Mouse (Mus musculus) kidney, postnatal 14 days (tissue): Measurements from ENCODE around the gene Mylpf.
"Not testable (repeated sequence)": the region's sequence is repeated elsewhere in the genome, so short reads cannot be mapped to it uniquely, and the experiment has no call there.

Experiments used
- DNase-seq: peaks from one replicate; pipeline ENCODE4 v3.0.0; 2022; ENCODE audit warnings: mixed read lengths

Mylpf gene

GRCm38 (mm10) chr7:127228615-127229303, 20.1 kb downstream of the Mylpf start:
- DNase-seq, result peak; percentile 83

GRCm38 (mm10) chr7:127231376-127231775, 22.7 kb downstream of the Mylpf start:
- DNase-seq, result no peak

- no peak for DNase-seq
Observed at GRCm38 (mm10) chr7:127231826-127232621, 23.3 kb downstream of the Mylpf start.

- peak; percentile 91 for DNase-seq
Observed at GRCm38 (mm10) chr7:127232622-127233367, 24.1 kb downstream of the Mylpf start, which contains the start of the genes Zfp553 and Sept1. Zfp553 (plus strand) TSS chr7:127233061. Sept1 (minus strand) TSS chr7:127233130.

GRCm38 (mm10) chr7:127233368-127233749, 24.7 kb downstream of the Mylpf start:
- no peak for DNase-seq

- no peak for DNase-seq
Observed at GRCm38 (mm10) chr7:127233765-127234164, 25.1 kb downstream of the Mylpf start.

- no peak for DNase-seq
Observed at GRCm38 (mm10) chr7:127234777-127235176, 26.1 kb downstream of the Mylpf start.

- DNase-seq, result no peak
Observed at GRCm38 (mm10) chr7:127243361-127243867, 34.7 kb downstream of the Mylpf start.

GRCm38 (mm10) chr7:127243870-127244657, 35.4 kb downstream of the Mylpf start, which contains the start of gene Zfp771:
Zfp771 (plus strand) TSS chr7:127244274.
- DNase-seq, result peak; percentile 98

- DNase-seq, result no peak
Observed at GRCm38 (mm10) chr7:127244658-127245510, 36.2 kb downstream of the Mylpf start.

GRCm38 (mm10) chr7:127250511-127250910, 41.8 kb downstream of the Mylpf start:
- not testable (repeated sequence) for DNase-seq

GRCm38 (mm10) chr7:127252414-127252813, 43.7 kb downstream of the Mylpf start:
- DNase-seq, result no peak

GRCm38 (mm10) chr7:127253341-127253740, 44.7 kb downstream of the Mylpf start:
- DNase-seq, result no peak

GRCm38 (mm10) chr7:127253821-127254769, 45.4 kb downstream of the Mylpf start:
- peak; percentile 97 for DNase-seq

- DNase-seq, result no peak
Observed at GRCm38 (mm10) chr7:127255008-127255407, 46.3 kb downstream of the Mylpf start.

GRCm38 (mm10) chr7:127255965-127256364, 47.3 kb downstream of the Mylpf start:
- DNase-seq, result no peak

- no peak for DNase-seq
Observed at GRCm38 (mm10) chr7:127256518-127256917, 47.8 kb downstream of the Mylpf start.

- DNase-seq, result no peak
Observed at GRCm38 (mm10) chr7:127259186-127259905, 50.7 kb downstream of the Mylpf start.
